Mouse (Mus musculus) heart, adult 11 months (tissue): ENCODE measurements around the gene Slc22a20.
A peak's percentile ranks its signal among the peaks of the same experiment; 100 is the strongest.

Experiments used
- DNase-seq: peaks from one replicate; pipeline ENCODE4 v3.0.0; 2022

Gene Slc22a20

DNA sequence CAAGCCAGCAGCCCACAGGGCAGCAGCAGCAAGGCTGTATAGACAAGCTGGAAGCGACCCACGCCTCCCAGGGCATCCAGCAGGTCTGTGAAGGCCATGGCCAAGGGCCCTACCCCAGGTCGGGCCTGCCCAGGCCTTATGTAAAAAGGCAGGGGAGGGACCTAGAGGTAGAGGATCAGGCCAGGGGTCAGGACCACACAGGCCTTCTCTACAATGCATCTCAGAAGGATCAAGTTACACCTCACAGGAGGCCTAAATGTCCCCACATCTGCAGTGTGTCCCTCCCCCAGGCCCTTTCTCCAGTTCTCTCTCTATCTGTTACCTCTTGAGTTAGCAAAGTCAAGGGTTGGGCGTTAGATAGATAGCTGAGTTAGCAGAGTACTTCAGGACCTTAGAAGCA lies at the start of gene Slc22a20:
Gene Slc22a20, minus strand, starts transcription at position 101 of the 400 bp plus-strand sequence.
- no peak for DNase-seq

DNA sequence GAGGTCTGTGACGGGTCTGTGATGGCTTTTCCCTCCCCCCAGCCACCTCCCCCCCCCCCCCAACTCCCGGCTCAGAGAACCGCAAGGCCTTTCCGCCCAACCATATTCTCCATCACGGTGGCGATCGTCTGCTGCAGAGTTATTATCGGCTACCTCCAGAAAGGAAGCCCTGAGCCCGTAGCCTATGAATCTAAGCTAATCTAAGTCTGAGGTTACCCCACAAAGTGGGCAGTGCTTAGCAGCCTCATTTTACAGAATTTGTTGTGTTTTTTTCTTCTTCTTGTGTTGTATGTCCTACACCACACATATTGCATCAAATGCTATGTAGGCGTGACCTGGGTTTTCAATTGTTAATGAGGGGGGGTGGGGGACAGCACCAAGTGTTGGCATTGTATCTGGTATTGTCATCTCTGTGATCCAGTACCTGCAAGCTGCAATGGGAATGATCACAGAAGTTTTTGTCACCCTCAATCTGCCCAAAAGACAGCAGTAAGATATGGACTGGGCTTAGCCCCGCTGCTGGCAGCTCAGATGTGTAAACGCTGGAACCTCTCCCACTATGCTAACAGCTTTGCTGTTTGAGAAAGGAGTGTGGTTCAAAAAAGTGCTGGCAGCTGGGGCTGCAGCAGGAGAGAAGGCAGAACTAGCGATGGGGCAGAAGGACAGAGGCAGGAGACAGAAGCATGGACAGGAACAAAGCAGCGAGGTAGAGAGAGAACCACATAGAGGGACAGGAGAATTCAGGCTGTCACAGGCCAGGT lies 44.8 kb upstream of the Slc22a20 start:
- no peak for DNase-seq

DNA sequence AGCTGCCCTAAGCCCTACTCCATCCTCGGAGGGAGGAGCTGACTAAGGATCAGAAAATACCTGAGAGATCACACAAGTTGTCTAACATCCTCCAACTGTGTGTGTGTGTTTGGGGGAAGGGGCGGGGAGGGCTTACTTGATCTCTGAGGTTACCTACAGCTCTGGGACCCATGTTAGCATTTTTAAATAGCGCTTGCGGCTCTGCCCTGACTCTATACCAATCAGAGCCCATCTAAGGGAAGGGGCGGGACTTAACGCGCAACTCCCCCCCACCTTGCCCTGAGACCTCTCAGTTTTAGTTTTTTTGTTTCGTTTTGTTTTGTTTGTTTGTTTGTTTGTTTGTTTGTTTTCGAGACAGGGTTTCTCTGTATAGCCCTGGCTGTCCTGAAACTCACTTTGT lies 43.5 kb upstream of the Slc22a20 start:
- no peak for DNase-seq

DNA sequence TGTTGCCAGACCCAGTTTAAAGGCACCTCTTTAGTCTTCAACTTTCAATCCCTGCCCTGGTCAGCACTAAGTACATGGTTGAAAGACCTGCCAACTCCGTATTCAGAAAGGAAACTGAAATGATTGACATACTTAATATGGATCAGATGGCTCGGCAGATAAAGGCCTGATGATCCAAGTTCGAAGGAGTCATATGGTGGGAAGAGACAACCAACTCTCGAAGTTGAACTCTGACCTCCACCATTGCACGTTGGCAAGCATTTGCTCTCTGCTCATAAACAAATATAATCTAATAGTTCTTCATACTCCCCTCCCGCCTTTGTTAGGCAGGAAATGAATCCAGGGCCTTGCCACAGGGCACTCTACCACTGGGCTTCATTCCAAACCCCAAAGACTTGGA lies 43.0 kb upstream of the Slc22a20 start:
- no peak for DNase-seq

GRCm38 (mm10) chr19:6023930-6024329 lies 38.0 kb upstream of the Slc22a20 start:
- DNase-seq: no peak

DNA sequence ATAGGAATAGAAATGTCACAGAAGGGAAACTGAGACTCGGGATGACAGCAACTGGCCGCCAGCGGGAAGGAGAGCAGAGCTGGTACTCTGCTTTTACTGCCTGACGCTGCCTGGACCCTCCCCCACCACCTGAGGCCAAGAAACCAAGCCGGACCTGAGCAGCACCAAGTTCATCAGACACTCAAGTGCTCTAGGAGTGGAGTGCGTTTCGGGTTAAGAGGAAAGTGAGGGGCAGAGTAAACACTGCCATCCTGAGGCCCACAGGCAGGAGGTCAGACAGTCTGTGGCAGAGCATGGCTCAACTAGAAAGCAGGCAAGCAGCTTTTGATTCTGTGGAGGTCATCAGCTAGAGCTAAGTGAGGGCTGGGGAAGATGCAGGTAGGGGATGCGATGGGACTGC lies 37.1 kb upstream of the Slc22a20 start:
- DNase-seq: no peak

- no peak for DNase-seq
Observed at GRCm38 (mm10) chr19:6020276-6020675, 34.3 kb upstream of the Slc22a20 start.

DNA sequence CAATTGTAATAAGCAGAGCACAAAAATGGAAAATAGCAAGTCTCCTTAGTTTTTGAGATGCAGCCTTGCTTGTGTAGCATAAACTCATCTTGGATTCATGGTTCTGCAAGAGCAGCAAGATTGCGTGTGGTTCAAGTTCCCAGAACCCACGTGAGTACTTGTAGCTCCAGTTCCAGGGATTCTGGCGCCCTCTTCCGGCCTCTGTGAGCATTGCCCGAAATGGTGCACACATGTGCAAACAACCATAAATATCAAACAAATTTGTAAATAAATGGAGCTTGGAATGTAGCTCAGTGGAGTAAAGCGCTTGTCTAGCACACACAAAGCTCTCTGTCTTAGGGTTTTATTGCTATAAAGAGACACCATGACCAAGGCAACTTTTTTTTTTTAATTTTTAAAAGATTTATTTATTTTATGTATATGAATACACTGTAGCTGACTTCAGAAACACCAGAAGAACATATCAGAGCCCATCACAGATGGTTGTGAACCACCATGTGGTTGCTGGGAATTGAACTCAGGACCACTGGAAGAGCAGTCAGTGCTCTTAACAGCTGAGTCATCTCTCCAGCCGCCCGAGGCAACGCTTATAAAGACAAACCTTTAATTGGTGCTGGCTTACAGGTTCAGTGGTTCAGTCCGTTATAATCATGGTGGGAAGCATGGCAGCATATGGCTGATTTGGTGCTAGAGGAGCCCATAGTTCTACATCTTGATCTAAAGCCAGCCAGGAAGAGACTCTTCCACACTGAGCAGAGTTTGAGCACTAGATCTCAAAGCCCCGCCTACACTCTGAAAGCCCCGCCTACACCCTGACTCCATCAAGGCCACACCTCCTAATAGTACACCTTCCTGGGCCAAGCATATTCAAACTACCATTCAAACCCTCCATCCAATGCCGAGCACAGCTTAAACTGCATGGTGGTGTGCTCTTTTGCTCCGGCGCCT lies 32.5 kb upstream of the Slc22a20 start:
- peak; percentile 96 for DNase-seq

DNA sequence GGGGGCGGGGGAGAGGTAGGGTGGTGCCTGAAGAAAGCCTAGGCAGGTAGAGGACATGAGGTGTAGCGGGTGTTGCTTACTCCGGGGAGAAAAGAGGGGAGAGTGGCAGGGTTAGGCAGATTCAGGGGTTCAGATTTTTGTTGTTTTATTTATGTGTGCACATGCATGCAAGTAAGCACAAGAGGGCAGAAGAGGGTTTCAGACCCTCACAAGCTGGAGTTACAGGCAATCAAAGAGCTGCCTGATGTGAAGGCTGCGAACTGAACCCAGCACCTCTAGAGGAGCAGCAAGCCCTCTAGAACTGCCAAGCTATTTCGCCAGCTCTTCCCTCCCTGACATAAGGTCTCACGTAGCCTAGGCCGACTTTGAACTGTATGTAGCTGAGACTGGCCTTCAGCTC lies 30.6 kb upstream of the Slc22a20 start:
- DNase-seq: no peak

DNA sequence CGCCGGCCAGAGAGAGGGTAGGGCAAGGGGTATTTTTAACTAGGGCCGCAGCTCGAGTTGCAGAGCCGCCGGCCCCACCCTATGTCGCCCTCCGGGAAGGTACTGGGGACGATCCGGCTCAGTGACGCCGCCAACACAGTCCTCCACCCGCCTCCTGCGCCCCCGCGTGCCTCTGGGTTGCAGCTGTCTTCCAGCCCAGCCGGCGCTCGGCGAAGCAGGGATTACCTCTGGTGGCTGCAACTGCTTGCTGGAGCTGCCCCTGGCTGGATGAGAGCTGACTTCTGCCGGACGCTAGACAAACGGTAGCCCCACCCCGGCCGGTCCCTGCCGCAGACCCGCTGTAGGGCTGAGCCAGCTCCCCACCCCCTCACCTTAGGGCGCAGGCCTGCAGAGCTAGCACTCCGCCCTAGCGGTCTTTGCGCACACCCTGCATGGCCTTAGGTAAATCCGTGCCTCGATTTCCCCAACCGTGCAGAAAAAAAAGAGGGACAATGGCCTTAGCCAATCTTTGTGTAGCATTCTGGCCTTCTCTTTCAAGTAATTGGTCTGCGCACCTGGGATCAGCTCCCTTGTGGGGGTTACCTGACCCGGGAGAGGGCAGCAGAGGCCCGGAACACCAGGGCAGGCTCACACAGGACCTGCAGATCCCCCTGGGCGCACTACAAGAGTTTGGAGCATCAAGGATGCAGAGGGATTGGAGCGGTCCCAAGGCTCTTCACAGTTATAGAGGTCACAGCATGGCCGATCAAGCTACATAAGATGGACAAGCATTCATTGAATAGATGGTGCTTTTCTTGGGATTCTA lies 29.8 kb upstream of the Slc22a20 start, which contains the start of gene Capn1:
Gene Capn1, minus strand, starts transcription at position 387 of the 805 bp plus-strand sequence.
- DNase-seq: peak; percentile 98

DNA sequence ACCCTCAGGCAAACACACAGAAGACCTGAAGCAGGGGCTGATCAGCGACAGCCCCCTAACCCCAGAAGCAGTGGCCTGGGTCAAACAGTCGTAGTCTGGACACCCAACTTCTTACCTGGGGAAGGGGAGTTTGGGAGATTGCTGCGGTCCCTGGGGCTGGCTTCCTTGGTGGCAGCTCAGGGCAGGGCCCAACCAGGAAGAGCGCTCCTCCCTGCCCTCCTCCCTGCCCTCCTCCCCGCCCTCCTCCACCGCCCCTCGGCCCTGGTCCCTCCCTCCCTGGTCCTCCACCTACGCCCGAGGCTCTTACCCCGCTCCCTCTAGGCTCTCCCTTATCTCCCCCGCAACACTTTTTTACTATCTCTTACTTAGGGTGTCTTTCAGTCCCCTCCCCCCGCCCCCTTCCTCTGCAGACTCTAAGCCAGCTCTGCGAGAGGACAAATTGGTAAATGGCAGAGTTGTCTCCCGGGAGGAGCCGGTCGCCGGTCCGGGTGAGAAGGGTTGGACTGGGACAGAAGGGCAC lies 29.1 kb upstream of the Slc22a20 start:
- DNase-seq: peak; percentile 97

DNA sequence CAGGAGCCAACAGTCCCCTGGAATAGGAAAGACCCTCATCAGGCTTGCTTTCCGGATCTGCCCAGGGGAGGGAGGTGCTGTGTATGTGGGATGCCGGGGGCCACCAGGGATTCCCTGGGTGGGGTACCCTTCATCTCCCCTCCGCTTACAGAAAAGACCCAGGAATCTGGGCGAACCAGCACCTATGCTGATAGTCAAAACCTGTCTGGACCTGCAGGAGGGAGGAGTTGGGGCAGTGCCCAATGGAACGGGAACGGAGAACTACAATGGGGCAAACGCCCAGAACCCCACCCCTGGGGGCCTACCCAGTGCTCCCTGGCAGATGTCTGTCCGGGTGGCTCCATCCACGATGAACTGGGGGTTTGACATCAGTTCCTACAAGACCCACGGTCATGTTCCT lies 27.7 kb upstream of the Slc22a20 start:
- DNase-seq: no peak

DNA sequence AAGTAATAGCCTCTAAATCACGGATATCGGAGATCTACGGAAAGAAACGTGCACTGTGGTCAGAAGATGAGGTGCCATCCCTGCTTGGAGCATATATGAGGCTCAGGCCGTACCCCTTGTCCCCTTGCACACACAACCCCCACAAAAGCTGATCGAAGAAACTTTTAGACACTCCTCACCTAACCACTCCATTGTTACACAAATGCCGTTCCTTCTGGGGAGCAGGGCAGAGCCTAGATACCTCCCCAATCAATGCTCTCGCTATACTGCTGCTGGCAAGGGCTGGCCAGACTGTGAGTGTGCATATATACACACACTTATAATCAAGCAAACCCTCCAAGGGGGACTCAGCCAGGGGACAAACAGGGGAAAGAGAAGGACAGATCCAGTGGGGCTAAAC lies 23.2 kb upstream of the Slc22a20 start:
- no peak for DNase-seq

DNA sequence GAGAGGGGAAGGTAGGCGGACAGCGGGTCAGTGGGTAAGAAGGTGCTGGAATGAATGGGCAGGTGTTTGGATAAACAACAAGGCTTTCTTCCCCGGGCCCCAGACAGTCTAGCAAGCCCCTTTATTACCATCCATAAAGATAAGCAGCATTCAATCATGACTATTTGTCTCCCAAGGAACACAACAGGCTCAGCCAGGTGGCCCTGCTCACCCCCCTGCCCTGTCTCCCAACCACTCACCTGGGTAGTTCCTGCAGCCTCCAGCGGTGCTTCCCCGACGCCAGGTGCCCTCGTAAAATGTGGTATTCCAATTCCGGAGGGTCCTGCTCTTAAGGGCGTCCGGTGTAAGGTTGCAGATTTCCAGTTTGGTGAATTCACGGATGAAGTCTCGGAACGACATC lies 21.1 kb upstream of the Slc22a20 start:
- no peak for DNase-seq

GRCm38 (mm10) chr19:6005541-6005940 lies 19.6 kb upstream of the Slc22a20 start:
- DNase-seq: no peak

- no peak for DNase-seq
Observed at GRCm38 (mm10) chr19:5999969-6000368, 14.0 kb upstream of the Slc22a20 start.

GRCm38 (mm10) chr19:5998180-5998579 lies 12.2 kb upstream of the Slc22a20 start:
- no peak for DNase-seq

GRCm38 (mm10) chr19:5994711-5995110 lies 8.8 kb upstream of the Slc22a20 start:
- no peak for DNase-seq

DNA sequence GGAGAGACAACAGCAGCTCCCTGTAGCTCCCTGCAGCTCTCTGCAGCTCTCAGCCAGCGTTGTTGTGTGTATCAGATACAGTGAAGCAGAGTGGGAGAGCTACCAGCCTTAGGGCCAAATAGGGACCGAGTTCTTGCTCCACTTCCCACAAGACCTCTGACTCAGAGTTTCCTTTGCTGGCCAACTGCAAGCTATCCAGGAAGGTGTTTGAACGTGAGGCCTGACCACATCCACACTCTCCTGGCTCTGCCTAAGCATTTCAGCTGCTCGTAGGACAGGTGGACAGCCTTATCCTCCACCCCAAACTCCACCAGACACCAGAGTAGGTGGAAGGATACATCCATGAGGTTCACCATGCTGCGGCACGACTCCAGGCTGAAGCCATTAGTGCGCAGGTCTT lies 6.1 kb upstream of the Slc22a20 start:
- no peak for DNase-seq

GRCm38 (mm10) chr19:5991467-5991866 lies 5.5 kb upstream of the Slc22a20 start:
- no peak for DNase-seq

DNA sequence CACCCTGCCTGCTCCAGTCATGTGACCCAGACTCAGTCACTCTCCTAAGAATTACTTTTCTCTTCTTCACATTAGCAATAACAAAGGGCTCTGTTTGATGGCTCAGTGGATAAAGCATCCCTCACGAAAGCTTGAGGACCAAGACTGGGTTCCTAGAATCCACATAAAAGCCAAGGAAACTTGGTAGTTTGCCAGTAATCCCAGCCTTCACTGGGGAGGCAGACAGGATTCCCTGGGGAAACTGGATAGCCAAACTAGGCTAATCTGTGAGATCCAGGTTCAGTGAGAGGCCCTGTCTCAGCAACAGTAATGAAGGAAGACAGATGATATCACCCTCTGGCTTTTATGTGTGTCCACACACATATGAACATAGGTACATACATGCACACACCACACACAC lies 5.0 kb upstream of the Slc22a20 start:
- no peak for DNase-seq

GRCm38 (mm10) chr19:5990033-5990432 lies 4.1 kb upstream of the Slc22a20 start:
- no peak for DNase-seq

DNA sequence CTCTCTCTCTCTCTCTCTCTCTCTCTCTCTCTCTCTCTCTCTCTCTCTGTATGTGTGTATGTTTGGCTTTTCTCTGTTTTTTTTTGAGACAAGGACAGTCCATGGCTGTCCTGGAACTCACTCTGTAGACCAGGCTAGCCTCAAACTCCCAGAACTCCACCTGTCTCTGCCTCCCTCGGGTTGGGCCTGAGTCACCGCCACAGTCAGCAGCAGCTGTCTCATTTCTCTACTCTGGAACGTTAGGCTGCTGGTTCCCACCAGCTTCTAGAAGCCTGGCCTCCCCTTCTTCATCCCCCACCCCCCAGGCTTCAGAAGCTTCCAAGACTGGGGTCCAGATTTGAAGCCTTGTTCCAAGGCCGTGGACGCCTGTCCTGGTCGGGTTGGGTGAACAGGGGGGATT lies 3.6 kb upstream of the Slc22a20 start:
- no peak for DNase-seq
